Mouse (Mus musculus) kidney, postnatal 25 days (tissue): ENCODE results near the gene Mylk.

Experiments used
- DNase-seq, 2 experiments: peaks; one replicate each; pipeline ENCODE4 v3.0.0; 2021; ENCODE audit warnings: mixed read lengths in 2 of 2

Gene Mylk

DNA sequence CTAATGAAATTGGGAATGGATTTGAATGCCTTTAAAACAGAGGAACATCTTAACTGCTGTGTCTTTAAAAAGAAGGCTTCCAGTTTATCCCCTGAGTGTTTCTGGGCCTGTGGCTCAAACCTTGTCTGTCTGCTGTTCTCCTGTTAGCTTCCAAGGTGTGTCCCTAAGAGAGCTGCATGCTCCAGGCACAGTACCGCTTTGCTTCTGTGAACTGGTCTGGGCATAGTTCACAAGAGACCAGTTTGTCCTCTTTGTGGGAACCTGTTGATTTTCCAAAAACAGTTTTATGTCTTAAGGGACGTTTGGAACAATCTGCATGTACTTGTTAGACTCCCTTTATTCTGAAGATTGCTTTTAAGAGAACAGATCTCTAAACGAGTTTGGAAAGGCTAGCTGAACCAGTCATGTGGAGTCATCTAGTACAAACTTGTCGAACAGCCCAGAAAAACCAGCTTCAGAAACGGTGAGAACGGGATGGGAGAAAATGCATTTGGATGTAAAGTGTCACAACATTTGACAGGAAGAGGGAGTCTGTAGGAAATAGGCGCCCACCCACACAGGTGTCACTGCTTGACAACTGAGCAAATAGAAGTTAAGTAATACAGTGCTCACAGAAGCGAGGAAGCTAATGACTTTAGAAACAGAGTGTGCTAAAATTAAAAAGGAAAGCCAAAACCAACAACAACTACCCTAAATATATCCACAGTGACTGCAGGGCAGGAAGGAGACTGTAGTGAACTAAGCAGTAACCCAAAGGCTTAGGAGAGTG lies 289.0 kb downstream of the Mylk start:
- DNase-seq: peak in 1 of 2 experiments; percentile 59

DNA sequence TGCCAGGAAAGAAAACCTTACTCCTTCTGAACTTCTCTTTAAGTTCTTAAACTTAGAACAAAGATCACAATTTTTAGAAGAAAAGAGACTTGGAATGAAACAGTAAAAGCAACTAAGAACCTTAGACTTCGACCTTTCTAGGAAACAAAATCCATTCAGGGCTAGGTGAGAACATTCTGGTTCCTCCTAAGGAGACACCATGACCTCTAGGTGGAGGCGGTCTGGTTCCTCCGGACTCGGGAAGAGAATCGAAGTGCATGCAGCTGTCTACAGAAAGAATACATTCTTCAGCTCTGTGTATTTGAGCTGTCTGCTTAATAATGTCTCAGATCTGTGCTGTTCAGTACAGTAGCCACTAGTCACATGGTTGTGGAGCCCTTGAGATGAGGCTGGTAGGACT lies 290.0 kb downstream of the Mylk start:
- peak; percentile 34 to 66 for DNase-seq

DNA sequence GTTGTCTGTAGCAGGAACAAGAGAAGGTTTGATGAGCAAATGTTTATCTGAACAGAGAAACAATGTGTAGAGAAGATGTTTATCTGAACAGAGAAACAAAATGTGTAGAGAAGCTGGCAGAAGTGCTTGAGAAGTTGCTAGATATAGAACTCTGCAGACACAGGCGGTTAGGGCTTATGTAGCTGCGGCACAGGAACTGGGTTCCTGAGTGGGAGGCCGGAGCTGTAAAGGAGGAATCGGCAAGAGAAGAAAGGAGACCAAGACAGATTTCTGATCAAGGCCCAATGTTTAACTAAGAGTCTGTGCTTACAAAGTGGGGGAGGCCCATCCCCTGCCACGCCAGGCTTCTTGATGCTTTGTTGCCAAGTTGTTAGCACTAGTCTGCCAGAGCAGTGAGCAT lies 291.7 kb downstream of the Mylk start:
- no peak for DNase-seq

DNA sequence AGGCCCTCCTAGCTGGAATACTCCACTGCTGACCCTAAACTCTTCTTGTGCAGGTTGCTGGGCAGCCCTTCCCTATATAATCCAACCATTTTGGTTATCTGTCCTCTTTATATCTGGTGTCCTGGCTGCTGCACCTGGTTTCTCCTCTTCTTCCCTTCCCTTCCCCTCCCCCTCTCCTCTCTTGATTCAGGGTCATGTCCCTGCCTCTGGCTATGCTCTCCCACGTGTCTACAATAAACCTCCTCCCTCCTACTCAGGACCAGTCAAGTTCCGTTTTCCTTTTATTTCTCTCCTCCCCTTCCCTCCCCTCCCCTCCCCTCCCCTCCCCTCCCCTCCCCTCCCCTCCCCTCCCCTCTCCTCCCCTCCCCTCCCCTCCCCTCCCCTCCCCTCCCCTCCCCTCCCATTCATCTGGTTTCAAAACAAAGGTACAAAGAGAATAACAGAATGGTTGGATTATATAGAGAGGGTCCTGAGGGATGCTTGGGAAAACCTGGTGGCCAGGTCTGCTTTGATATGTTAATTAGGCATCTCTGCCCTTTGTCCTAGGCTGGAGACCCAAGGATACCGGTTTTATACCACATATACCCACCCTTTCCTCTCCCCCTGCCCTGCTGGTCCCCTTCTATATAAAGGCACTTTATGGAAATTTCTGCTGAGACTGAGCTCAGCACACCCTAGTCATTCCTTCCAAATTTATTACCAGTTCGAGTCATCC lies 293.5 kb downstream of the Mylk start:
- no peak for DNase-seq

DNA sequence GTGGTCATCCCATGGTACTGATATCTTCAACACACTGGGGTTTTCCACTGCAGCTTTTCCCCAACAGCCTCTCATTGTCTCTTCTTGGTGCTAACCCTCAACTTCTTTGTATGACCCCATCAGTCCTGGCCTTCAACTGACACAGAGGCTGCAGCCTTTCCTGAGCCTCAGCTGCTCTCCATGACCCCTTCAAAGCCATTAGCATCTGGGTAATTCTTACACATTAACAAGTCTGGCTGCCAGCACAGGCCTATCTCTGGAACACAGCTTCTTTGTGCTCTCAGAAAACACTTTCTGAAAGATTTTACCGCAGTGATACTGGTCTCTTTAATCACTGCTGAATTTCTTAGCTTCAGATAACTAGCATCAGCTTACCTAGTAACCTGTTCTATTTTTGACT lies 295.1 kb downstream of the Mylk start:
- peak; percentile 37 to 53 for DNase-seq

DNA sequence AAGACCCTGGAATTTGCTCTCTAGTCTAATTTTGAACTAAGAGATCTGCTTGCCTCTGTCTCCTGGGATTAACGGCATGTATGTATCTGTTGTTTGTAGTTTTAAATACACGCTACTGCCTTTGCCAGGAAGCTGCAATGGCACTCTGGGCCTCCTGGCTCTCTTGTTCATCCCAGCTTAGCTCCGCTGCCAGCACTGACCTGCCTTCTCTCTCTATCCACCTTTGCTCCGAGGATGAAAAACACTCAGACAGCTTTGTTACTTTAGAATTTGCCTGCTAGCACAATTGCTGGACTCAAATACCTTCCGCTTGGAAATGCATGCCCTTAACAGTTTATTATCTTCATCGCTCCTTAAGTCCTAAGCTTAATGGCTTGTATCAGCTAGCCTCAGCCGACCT lies 296.0 kb downstream of the Mylk start:
- peak; percentile 47 to 59 for DNase-seq

DNA sequence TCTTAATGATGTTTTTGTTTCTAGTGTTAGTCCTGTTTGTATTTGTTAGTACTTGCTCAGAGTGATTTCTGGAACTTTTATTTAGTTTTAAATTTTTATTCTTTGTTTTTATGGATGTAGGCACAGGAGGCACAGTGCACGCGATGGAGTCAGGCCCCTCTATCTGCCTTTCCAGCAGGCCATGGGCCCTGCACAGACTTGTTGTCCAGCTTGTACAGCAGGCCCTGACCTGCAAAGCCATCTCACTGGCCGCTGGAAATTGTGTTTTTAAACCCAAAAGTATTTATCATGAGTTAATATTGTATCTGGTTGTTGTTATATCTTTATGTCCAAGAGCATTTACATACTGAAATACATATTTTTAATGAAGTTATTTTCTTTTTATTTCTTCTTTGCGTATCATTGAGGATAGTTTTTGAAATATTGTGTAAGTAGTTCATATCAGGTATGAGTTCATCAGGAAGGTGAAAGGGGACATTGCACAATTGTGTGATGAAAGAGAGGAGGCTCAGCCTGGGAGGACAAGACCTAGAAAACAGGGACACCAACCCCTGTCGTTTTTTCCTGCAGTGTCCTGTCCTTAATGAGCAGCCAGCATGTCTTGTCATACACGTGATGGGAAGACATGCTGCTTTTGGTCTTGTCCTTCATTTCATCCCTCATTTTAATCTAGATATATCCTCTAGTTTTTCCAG lies 301.2 kb downstream of the Mylk start:
- no peak for DNase-seq

DNA sequence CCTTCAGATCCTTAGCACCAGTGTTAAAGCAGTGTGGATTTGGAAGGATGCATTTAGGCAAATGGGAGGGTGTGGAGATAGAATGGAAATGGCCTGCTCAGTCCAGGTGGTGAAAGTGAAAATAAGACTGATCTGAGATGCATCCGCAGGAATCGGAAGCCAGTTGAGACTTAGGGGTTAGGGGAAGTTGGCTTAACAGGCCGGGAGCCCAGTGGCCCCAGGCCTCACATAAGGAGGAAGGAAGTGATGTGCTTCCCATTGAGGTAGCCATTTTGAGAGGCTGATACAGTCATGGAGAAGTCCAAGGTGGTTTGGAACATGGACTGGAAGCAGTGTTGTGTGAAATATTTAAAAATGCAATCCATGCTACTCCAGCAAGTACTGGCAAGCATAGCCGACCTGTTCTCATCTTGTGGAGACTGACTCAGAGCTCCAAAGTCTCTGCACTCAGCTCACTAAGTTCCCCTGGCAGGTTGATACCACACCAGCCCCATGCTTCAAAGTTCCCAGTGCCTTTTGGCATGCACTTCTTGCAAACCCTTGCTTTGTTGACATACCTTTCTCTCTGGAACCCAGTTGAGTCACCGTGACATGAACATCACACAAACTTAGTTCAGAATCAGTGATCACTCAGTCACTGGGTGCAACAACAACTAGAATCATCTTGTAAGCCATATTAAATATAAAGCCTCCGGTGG lies 302.4 kb downstream of the Mylk start:
- DNase-seq: no peak

DNA sequence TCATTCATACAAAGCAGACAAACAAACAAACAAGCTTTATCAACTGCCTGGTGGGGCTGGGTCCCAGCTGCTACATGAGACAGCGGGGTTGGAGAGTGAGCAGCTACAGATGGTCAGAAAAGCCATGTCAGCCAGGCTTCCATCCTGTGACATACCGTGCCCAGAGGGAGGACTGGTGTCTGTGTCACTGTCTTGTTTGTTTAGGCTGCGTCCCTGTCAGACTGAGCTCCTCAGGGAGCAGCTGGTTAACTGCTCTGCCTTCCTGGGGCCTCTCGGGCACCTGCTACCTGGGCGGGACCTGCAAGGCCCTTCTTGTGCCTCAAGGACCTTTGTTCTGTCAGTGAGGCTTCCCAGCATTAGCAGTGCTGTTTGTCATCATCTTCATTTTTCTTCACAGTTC lies 306.1 kb downstream of the Mylk start:
- DNase-seq: peak in 1 of 2 experiments; percentile 52
